Mouse (Mus musculus): ENCODE results near the gene Pip4k2c. TPM values are rescaled to one million over a fixed set of nuclear protein-coding genes. Genes with fewer than 3 reads are reported as not detected.
"Not testable (repeated sequence)": the region's sequence is repeated elsewhere in the genome, so short reads cannot be mapped to it uniquely, and the experiment has no call there.

Gene Pip4k2c
- polyA plus RNA-seq, 1 experiment, result 38.9 TPM

GRCm38 (mm10) chr10:127156089-127156488 lies 55.3 kb downstream of the Pip4k2c start:
- DNase-seq (ENCODE audit: low read depth, low spot score), result no peak
- WGBS, result 47% methylated on average over 1 of the region's 1 CpGs

DNA sequence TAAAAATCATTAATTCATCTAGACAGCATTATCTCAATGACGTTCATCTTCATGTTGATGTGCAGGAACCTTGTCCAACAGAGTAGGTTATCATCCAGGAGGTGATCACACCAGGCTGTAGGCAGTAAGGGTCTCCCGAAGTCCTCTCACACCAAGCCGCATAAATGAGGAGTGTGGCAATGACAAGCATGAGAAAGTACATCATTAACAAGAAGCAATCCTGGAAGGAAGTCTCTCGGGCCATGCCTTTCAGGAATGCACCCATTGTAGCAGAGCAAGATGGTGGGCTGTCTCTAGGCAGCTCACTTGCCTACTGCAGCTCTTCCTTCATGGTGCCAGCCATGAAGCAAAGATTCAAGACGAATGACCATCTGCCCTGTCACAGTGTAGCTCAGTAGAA lies 56.7 kb downstream of the Pip4k2c start:
- WGBS, result 54% methylated on average over 5 of the region's 5 CpGs
- DNase-seq (ENCODE audit: low read depth, low spot score), result no peak

- 27% methylated on average over 2 of the region's 2 CpGs for whole genome bisulfite sequencing
Measured at GRCm38 (mm10) chr10:127154241-127154640, 57.1 kb downstream of the Pip4k2c start.

GRCm38 (mm10) chr10:127153323-127153722 lies 58.1 kb downstream of the Pip4k2c start:
- 94% methylated on average over 7 of the region's 7 CpGs for WGBS
- DNase-seq (ENCODE audit: low read depth, low spot score), result no peak

More at GRCm38 (mm10) chr10:127154241-127154640, 57.1 kb downstream of the Pip4k2c start:
- DNase-seq (ENCODE audit: low read depth, low spot score), result no peak

GRCm38 (mm10) chr10:127152556-127152955 lies 58.8 kb downstream of the Pip4k2c start:
- DNase-seq (ENCODE audit: low read depth, low spot score), result not testable (repeated sequence)
- WGBS, result 78% methylated on average over 10 of the region's 10 CpGs

DNA sequence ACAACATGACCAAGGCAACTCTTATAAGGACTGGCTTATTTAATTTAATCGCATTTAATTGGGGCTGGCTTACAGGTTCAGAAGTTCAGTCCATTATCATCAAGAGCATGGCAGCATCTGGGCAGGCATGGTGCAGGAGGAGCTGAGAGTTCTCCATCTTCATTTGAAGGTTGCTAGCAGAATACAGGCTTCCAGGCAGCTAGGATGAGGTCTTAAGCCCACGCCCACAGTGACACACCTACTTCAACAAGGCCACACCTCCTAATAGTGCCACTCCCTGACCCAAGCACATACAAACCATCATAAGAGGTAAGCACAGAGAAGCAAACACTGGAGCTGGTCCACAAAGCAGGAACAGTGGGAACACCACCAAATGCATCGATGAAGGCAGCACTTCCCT lies 60.2 kb downstream of the Pip4k2c start:
- WGBS, result 49% methylated on average over 3 of the region's 3 CpGs
- DNase-seq (ENCODE audit: low read depth, low spot score), result not testable (repeated sequence)

DNA sequence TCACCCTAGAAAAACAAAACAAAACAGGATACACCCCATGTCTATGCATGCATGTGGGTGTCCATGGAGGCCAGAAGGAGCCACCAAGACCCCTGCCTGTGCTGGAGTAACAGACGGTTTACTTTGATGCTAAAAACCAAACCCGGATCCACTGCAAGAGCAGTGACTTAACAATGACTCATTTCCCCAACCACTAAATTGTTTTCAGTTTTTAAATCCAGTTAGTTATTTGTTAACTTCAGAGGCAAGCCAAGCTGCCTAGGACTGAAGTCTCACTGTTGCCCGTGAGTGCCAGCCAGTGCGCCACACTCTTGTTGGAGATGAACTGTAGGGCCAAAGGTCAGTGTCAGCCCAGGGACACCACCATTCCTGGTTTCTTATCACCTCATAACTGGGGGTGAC lies 60.9 kb downstream of the Pip4k2c start:
- no peak for DNase-seq (ENCODE audit: low read depth, low spot score)
- 21% methylated on average over 4 of the region's 4 CpGs for WGBS

GRCm38 (mm10) chr10:127147135-127147534 lies 64.2 kb downstream of the Pip4k2c start:
- no peak for DNase-seq (ENCODE audit: low read depth, low spot score)
- 38% methylated on average over 6 of the region's 6 CpGs for WGBS

Other genes with a start within 250 kb of the Pip4k2c start
- 123 TPM in 2 replicates for gene Ctdsp2, start 232.9 kb downstream of the Pip4k2c start, polyA plus RNA-seq (2012; rRNA removed)
- 1.5 and 2.1 TPM in 2 replicates for gene Avil, start 210.9 kb downstream of the Pip4k2c start, polyA plus RNA-seq (2012; rRNA removed)
- 39.0 and 39.4 TPM in 2 replicates for gene Tsfm, start 180.7 kb downstream of the Pip4k2c start, polyA plus RNA-seq (2012; rRNA removed)
- 20.7 and 22.6 TPM in 2 replicates for gene Mettl1, start 170.2 kb downstream of the Pip4k2c start, polyA plus RNA-seq (2012; rRNA removed)
- 1.4 TPM in 2 replicates for gene Eef1akmt3, start 170.1 kb downstream of the Pip4k2c start, polyA plus RNA-seq (2012; rRNA removed)
- 0.22 and 0.27 TPM in 2 replicates for gene Cyp27b1, start 163.3 kb downstream of the Pip4k2c start, polyA plus RNA-seq (2012; rRNA removed)
- gene March9, start 151.4 kb downstream of the Pip4k2c start, polyA plus RNA-seq (2012; rRNA removed), result 3.2 and 3.5 TPM in 2 replicates
- 228 and 258 TPM in 2 replicates for gene Cdk4, start 148.1 kb downstream of the Pip4k2c start, polyA plus RNA-seq (2012; rRNA removed)
- 73.8 and 85.4 TPM in 2 replicates for gene Tspan31, start 141.3 kb downstream of the Pip4k2c start, polyA plus RNA-seq (2012; rRNA removed)
- gene Agap2, start 136.3 kb downstream of the Pip4k2c start, polyA plus RNA-seq (2012; rRNA removed), result 4.0 and 7.1 TPM in 2 replicates
- 71.3 and 102 TPM in 2 replicates for gene Os9, start 90.5 kb downstream of the Pip4k2c start, polyA plus RNA-seq (2012; rRNA removed)
- 247 and 361 TPM in 2 replicates for gene B4galnt1, start 46.4 kb downstream of the Pip4k2c start, polyA plus RNA-seq (2012; rRNA removed)
- 0.41 and 0.90 TPM in 2 replicates for gene Slc26a10, start 30.9 kb downstream of the Pip4k2c start, polyA plus RNA-seq (2012; rRNA removed)
- 16.0 and 20.5 TPM in 2 replicates for gene Arhgef25, start 21.5 kb downstream of the Pip4k2c start, polyA plus RNA-seq (2012; rRNA removed)
- gene Dtx3, start 15.9 kb downstream of the Pip4k2c start, polyA plus RNA-seq (2012; rRNA removed), result 38.0 and 47.9 TPM in 2 replicates
- 1.2 and 2.0 TPM in 2 replicates for gene Kif5a, start 51.8 kb upstream of the Pip4k2c start, polyA plus RNA-seq (2012; rRNA removed)
- 181 and 201 TPM in 2 replicates for gene Dctn2, start 54.8 kb upstream of the Pip4k2c start, polyA plus RNA-seq (2012; rRNA removed)
- 27.9 and 36.8 TPM in 2 replicates for gene Mbd6, start 77.4 kb upstream of the Pip4k2c start, polyA plus RNA-seq (2012; rRNA removed)
- 43.8 and 63.0 TPM in 2 replicates for gene Mars, start 100.2 kb upstream of the Pip4k2c start, polyA plus RNA-seq (2012; rRNA removed)
- gene Arhgap9, start 110.4 kb upstream of the Pip4k2c start, polyA plus RNA-seq (2012; rRNA removed), result 10.0 and 11.3 TPM in 2 replicates
- 5.1 and 8.9 TPM in 2 replicates for gene Gli1, start 130.4 kb upstream of the Pip4k2c start, polyA plus RNA-seq (2012; rRNA removed)
- not detected in 2 replicates for gene Inhbe, start 142.8 kb upstream of the Pip4k2c start, polyA plus RNA-seq (2012; rRNA removed)
- not detected in 2 replicates for gene Inhbc, start 158.8 kb upstream of the Pip4k2c start, polyA plus RNA-seq (2012; rRNA removed)
- gene R3hdm2, start 168.7 kb upstream of the Pip4k2c start, polyA plus RNA-seq (2012; rRNA removed), result 47.2 and 49.4 TPM in 2 replicates